In genomic region chr5:131650381-131650891, GRCm38 (mm10) we compare ENCODE assay signal across 8 mouse cellular contexts.
DNase-seq lines count a peak whose midpoint lies in the region; ATAC-seq and TF ChIP-seq lines count a peak whose summit lies in the region.

No protein-coding gene starts in this region.

- no peaks in the 10 kb centered on the region for H3K9me3 ChIP-seq in liver, embryonic 12.5 days (replicated peaks)
- no peaks in the 10 kb centered on the region for H3K9me3 ChIP-seq in liver, embryonic 11.5 days (ENCODE audit: control insufficient read depth, low read length)
- no peaks in the 10 kb centered on the region for H3K9me3 ChIP-seq in midbrain, embryonic 14.5 days (ENCODE audit: control insufficient read depth, low read length)

- no peak for TF ChIP-seq POLR2A in kidney, adult 2 months (IDR thresholded peaks at IDR 0.05; ENCODE audit: low read depth, low read length)

- H3K4me2 ChIP-seq in liver, embryonic 12.5 days: no peak overlapping the region
- H3K4me2 ChIP-seq in liver, embryonic 11.5 days: no peak overlapping the region
- H3K4me2 ChIP-seq in midbrain, embryonic 14.5 days (ENCODE audit: low read length): no peak overlapping the region

- no peak overlapping the region for H3K27ac ChIP-seq in liver, embryonic 12.5 days
- H3K27ac ChIP-seq in liver, embryonic 11.5 days (ENCODE audit: low read depth, low read length): no peak overlapping the region
- no peak overlapping the region for H3K27ac ChIP-seq in kidney, adult 2 months (ENCODE audit: insufficient read depth, low read depth, low read length)
- no peak overlapping the region for H3K27ac ChIP-seq in midbrain, embryonic 14.5 days (replicated peaks; ENCODE audit: low read depth, low read length)

- 33% methylated on average over 11 of the region's 11 CpGs for WGBS in liver, embryonic 12.5 days (ENCODE audit: insufficient replicate concordance)
- 42% methylated on average over 11 of the region's 11 CpGs for WGBS in liver, embryonic 11.5 days
- 26% methylated on average over 11 of the region's 11 CpGs for WGBS in kidney, adult 2 months
- WGBS in midbrain, embryonic 14.5 days: 19% methylated on average over 11 of the region's 11 CpGs

- no peak for TF ChIP-seq CTCF in kidney, adult 2 months (conservative IDR thresholded peaks at IDR 0.05; ENCODE audit: insufficient read depth, insufficient read length, low read depth, low read length)

- H3K4me1 ChIP-seq in liver, embryonic 12.5 days: 0 out of 2 replicates have a peak, but pooled peaks cover 3% of the 10 kb centered on the region
- 0 out of 2 replicates have a peak, but pooled peaks cover 2% of the 10 kb centered on the region for H3K4me1 ChIP-seq in liver, embryonic 11.5 days (replicated peaks; ENCODE audit: control insufficient read depth, insufficient read depth, low read length)
- H3K4me1 ChIP-seq in kidney, adult 2 months (ENCODE audit: control insufficient read depth, insufficient read depth, low read length): peaks cover 11% of the 10 kb centered on the region; the same call in 1 of the 2 replicates
- peaks cover 56% of the 10 kb centered on the region for H3K4me1 ChIP-seq in midbrain, embryonic 14.5 days (ENCODE audit: control insufficient read depth, insufficient read depth, low read length)

- peak; percentile 52; the same call in 1 of the 2 replicates for ATAC-seq in liver, embryonic 12.5 days
- ATAC-seq in liver, embryonic 11.5 days (replicated peaks; ENCODE audit: low FRiP score): no peak
- no peak for ATAC-seq in midbrain, embryonic 14.5 days (ENCODE audit: low FRiP score, low TSS enrichment)

- no peak for DNase-seq in liver, embryonic 11.5 days (ENCODE audit: low spot score)
- peak; percentile 83 to 86 for DNase-seq in cerebellum, postnatal 14 days
- DNase-seq in kidney, adult 2 months: peak; percentile 82
- DNase-seq in midbrain, embryonic 14.5 days: peak; percentile 49
- no peak for DNase-seq in B cell, adult 2 months
- no peak for DNase-seq in left cerebral cortex, postnatal 10 days (ENCODE audit: extremely low spot score in 1 of 2, low spot score in 2 of 2)
- no peak for DNase-seq in spleen, postnatal 14 days (ENCODE audit: low spot score in 2 of 2)

- no peaks in the 10 kb centered on the region for H3K27me3 ChIP-seq in liver, embryonic 12.5 days (replicated peaks)
- H3K27me3 ChIP-seq in liver, embryonic 11.5 days (replicated peaks; ENCODE audit: control insufficient read depth, insufficient read depth, low read length): no peaks in the 10 kb centered on the region
- no peaks in the 10 kb centered on the region for H3K27me3 ChIP-seq in kidney, adult 2 months (replicated peaks; ENCODE audit: control insufficient read depth, insufficient read depth, low read length)
- 0 out of 2 replicates have a peak, but pooled peaks cover 12% of the 10 kb centered on the region for H3K27me3 ChIP-seq in midbrain, embryonic 14.5 days (ENCODE audit: control insufficient read depth, insufficient read depth, low read length)

- no peaks in the 10 kb centered on the region for H3K36me3 ChIP-seq in liver, embryonic 12.5 days
- no peaks in the 10 kb centered on the region for H3K36me3 ChIP-seq in liver, embryonic 11.5 days (ENCODE audit: control insufficient read depth, insufficient read depth, low read length)
- H3K36me3 ChIP-seq in kidney, adult 2 months (ENCODE audit: control insufficient read depth, insufficient read depth, low read length): no peaks in the 10 kb centered on the region
- no peaks in the 10 kb centered on the region for H3K36me3 ChIP-seq in midbrain, embryonic 14.5 days (ENCODE audit: control insufficient read depth, insufficient read depth, low read length)

- no peak overlapping the region for H3K4me3 ChIP-seq in liver, embryonic 12.5 days
- H3K4me3 ChIP-seq in liver, embryonic 11.5 days (ENCODE audit: low read depth, low read length): no peak overlapping the region
- no peak overlapping the region for H3K4me3 ChIP-seq in kidney, adult 2 months (ENCODE audit: insufficient read depth, low read depth, low read length)
- H3K4me3 ChIP-seq in midbrain, embryonic 14.5 days (replicated peaks; ENCODE audit: low read depth, low read length): no peak overlapping the region

- intact Hi-C loops in left cerebral cortex, postnatal 10 days (cut with DNase I): no loop called here

- no peak overlapping the region for H3K9ac ChIP-seq in liver, embryonic 12.5 days
- no peak overlapping the region for H3K9ac ChIP-seq in liver, embryonic 11.5 days (ENCODE audit: low read depth, low read length)
- no peak overlapping the region for H3K9ac ChIP-seq in midbrain, embryonic 14.5 days (replicated peaks; ENCODE audit: low read length)

Comparison
In these comparisons a context has a peak if more than half of its experiments do, and no peak if none do; other contexts are left out.
1. DNase-seq: peak in cerebellum, postnatal 14 days (2 of 2), kidney, adult 2 months (single experiment) and midbrain, embryonic 14.5 days (single experiment); none in liver, embryonic 11.5 days (single experiment), B cell, adult 2 months (0 of 2), left cerebral cortex, postnatal 10 days (0 of 2) and spleen, postnatal 14 days (0 of 2).